Mouse (Mus musculus): ENCODE data around the gene Naaladl1.
"Not testable (repeated sequence)": the region's sequence is repeated elsewhere in the genome, so short reads cannot be mapped to it uniquely, and the experiment has no call there.

The Naaladl1 gene

DNA sequence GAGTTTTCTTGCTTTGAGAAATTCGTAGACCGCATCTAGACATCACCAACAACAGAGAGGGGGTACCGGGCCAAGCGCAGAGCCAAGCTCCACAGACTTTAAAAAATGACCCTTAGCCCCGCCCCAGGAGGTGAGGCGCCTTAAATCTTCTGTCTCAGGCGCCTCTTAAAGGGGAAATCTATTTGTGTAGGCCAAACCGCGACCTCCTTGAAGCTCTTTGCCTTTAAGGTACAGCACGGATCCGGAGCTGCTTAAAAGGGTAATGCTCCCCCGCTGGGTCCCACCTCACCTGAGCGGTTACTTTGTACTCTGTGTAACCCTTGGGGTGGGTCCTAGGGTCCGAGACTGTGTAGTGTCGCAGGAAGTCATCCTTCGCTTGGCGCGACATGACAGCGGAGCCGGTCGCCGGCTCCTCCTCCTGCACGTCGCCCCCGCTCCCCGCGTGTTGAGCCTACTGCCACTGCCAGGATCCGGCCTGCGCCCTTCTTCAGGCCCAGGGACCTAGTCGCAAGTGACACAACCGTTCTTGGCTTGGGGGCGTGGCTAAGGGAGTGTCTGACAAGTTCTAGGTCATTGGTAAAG, 22.3 kb downstream of the Naaladl1 start, which contains the start of gene Snx15:
TSS of gene Snx15 (minus strand) at position 545 of the 582 bp plus-strand sequence.
- peak; percentile 95 to 98 for DNase-seq (ENCODE audit: low spot score in 2 of 2)

DNA sequence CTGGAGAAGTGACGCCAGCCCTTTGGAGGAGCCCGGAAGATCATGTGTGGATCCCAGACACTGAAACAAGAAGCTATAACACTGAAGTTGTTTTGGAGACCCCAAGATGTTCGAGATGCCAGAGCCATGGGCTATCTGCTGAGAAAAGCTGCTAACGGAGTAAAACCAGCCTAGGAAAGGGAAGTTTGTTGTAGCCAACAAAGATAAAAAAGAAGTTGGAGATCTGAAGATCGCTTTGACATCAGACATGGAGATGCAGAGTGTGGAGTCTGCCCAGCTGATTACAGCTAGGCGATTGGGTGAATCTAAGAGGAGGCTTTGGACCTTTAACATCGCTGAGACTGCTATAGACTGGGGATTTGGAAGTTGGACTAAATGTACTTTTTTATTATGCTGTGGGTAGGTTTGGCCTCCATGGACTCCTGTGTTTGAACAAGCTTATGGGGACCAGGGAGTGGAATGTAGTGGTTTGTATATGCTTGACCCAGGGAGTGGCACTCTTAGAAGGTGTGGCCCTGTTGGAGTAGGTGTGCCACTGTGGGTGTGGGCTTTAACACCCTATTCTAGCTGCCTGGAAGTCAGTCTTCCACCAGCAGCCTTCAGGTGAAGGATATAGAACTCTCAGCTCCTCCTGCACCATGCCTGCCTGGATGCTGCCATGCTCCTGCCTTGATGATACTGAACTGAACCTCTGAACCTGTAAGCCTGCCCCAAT, 25.0 kb downstream of the Naaladl1 start:
- peak in 1 of 2 experiments; percentile 22 for DNase-seq (ENCODE audit: low spot score in 2 of 2)

DNA sequence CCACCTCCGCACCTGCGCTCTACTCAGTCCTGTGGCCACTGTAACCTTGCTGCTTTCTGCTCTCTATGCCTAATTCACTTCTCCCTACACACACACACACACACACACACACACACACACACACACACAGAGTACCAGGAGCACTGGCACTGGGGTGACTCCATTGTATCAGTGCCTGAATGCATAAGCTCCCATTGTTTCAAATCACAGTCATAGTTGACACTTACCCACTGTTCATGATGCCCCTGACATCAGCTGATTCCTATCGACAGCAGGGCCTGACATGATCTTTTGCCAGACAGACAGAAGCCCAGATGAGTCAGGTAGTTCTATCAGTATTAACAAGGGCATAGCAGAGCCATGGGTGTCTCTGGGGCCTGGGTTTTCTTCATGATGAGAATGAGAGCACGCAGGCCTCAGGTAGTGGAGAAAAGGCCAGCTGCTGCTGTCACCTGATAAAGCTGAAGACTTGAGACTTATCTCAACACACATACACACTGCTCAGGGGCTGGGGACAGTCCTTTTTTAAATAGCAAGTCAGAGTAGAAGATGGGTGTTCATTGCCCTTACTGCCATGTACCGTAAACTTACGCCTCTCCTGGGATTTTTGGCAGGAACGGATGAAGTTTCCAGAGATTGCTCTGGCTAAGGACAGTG, 26.7 kb downstream of the Naaladl1 start:
- peak; percentile 32 to 56 for DNase-seq (ENCODE audit: low spot score in 2 of 2)

DNA sequence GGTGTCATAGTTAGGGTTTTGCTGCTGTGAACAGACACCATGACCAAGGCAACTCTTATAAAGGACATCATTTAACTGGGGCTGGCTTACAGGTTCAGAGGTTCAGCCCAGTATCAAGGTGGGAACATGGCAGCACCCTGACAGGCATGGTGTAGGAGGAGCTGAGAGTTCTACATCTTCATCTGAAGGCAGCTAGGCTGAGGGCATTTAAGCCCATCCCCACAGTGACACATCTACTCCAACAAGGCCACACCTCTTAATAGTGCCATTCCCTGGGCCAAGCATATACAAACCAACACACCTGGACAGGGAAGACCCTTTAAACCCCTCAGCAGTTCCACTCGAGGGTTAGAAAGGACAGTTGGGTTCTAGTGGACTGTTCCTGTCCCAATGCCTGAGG, 27.6 kb downstream of the Naaladl1 start:
- DNase-seq (ENCODE audit: low spot score in 2 of 2): not testable (repeated sequence)

DNA sequence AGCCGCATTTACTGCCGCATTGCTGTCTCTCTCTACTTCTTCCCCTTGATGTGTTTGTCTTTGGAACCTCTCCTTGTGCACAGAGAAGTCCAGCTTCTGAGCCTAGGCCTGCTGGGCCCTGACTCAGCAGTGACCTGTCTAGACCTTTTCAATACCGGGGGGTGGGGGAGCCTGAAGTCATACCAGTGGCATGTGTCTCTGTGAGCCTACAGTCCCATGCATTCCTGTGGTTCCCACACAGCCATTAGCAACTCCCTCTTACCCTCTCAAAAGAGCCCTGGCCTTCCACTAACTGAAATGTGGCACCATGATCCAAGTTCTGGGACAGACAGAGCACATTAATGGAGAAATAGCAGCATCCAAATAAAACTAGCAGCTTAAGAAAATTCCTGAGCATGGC, 30.8 kb downstream of the Naaladl1 start:
- DNase-seq (ENCODE audit: low spot score in 2 of 2): no peak

DNA sequence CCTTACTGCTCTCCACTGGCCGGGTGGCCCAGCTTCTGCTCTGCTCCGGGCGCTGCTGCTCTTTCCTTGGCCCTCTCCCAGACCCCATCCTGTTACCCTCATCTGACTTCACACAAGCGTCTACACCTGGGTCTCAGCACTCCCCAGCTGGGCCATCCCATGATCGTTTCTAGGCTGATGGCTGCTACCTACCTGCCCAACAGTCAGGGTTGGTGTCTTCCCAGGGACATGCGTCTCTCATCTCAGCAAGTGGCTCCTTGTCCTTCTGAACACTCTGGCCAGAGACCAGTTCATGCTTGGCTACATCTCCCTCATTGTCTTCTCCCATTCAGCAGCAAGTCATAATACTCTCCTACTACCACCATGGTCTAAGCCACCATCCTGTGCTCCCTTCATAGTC, 34.1 kb downstream of the Naaladl1 start:
- DNase-seq (ENCODE audit: low spot score in 2 of 2): peak in 1 of 2 experiments; percentile 15

DNA sequence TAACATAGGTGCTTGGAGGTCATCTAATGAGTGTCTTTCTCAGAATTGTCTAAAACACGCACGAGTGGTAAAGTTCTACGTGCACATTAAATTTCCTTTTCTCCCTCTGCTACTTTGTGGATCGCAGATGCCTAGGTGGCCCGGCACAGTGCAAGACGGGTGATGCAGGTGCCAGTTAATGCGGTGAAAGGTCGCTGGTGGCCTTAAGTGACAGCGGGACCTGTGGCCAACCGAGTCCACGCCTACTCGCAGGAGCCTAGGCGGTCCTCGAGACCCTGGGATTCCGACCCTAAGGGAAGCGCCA, 34.7 kb downstream of the Naaladl1 start:
- DNase-seq (ENCODE audit: low spot score in 2 of 2): no peak

DNA sequence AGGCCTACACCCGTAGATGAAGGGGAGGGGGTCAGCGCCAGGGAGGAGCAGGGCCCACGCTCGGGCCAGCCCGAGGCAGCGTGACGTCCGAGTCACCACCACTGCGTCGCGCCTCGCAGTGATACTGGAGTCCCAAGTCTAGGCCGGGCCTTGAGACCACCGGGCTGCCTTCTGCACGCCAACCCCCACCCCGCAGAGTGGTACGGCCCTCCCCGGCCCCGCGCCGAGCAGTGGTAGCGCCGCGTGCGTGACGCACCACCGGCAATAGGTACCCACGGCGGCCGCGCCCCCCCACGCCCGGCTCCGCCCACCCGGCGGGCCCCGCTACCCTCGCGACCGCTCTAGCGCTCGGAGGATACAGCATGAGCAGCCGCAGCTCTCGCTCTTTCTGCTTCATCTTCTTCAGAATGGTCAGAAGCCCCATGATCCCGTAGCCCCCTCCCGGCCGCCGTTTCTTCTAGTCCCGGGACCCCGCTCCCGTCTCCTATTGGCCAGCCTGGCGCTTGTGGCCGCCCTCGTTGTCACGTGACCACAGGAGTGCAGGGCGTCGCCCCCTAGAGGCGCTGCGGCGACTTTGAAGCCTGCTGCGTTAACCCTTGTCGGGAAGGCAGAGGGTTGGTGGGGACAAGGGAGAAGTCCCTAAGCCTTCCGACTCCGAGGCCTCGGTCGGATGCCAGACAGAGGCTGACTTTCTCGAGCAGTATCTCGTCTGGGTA, 35.3 kb downstream of the Naaladl1 start, which contains the start of gene Batf2:
TSS of gene Batf2 (plus strand) at position 306 of the 716 bp plus-strand sequence.
- peak; percentile 93 to 97 for DNase-seq (ENCODE audit: low spot score in 2 of 2)

DNA sequence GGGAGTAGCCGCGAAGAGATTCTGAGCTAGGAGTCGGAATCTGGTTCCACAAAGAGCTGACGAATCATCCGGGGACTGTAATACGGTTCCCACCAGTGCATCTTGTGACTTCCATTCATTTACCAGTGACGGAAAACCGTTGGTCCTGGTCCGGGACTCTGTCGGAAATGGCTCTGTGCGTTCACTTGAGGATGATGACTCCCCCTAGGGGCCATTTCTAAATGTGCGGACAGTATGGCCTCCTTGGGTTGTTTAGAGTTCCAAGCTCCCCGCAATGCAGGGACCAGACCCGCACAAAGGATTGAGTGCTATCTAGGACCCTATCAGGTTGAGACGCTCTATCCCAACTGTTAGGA, 35.8 kb downstream of the Naaladl1 start, which contains the start of gene Arl2:
TSS of gene Arl2 (minus strand) at position 155 of the 356 bp plus-strand sequence.
- DNase-seq (ENCODE audit: low spot score in 2 of 2): peak; percentile 72 to 86

DNA sequence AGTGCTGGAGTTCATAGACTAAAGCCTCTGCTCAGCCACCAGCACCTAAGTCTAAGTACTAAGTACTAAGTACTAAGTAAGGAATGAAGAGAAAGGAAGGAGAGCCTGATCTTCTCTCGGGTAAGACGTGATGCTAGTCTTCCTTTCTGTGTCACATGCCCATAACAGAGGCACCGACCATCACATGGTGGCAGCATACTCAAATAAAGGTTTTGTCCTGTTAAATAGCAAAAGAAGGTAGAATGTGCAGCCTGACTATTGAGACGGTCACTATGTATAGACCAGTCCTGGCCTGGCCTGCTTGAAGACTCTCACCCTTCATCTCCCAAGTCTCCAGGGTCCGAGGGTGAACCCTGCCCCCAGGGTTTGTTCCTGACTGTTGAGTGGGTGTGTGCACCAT, 39.3 kb downstream of the Naaladl1 start:
- DNase-seq (ENCODE audit: low spot score in 2 of 2): no peak

DNA sequence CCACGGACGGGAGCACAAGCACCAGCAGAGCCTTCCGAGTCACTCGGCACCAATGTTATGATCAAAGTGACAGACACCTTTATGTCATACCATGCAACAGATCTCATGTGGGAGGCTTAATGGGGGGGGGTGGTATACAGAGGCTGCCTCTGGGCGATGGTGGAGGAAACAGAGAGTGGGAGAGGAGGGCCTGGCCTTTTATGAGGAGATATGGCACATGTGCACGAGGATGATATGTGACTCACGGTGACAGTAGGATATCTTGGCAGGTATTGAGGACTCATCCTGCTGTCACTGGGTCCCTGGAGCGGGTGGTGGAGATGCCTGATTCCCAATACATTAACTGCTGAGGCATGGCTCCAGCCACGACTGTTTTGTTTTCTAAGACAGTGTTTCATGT, 49.6 kb downstream of the Naaladl1 start:
- DNase-seq (ENCODE audit: low spot score in 2 of 2): no peak

DNA sequence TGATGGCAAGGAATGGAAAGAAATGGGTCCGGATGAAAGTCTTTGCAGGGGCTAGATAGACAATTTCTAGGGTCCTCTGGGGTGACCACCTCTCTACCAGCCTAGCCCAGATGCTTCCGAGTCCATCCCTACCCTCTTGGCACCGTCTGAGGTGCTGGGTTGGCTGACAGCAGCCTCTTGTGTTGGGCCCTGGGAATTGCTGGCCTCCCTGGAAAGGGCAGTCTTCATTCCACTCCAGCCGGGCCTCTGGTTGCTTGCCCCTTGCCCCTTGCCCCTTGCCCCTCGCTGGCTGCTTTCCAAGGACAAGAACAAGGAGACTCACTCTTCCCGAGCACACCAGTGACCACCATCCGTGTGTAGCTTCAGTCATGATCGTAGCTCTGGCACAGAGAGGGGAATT, 50.8 kb downstream of the Naaladl1 start:
- DNase-seq (ENCODE audit: low spot score in 2 of 2): no peak

DNA sequence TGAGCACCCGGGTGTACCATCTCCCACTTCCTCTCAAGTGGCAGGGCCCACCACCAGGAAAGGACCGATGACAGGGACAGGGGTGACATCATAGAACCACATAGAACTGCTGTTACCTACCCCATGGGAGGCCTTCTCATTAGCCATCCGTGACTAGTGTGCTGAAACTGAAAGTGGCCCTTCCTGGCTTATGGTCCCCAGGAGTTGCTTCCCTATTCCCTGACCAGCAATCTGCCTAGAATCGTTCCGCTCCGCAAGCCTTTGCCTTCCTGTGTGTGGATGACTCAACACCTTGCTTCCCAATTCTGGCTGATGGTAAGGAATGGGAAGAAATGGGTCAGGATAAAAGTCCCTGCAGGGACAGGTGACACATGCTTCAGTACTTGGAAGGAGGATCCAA, 51.6 kb downstream of the Naaladl1 start:
- no peak for DNase-seq (ENCODE audit: low spot score in 2 of 2)

DNA sequence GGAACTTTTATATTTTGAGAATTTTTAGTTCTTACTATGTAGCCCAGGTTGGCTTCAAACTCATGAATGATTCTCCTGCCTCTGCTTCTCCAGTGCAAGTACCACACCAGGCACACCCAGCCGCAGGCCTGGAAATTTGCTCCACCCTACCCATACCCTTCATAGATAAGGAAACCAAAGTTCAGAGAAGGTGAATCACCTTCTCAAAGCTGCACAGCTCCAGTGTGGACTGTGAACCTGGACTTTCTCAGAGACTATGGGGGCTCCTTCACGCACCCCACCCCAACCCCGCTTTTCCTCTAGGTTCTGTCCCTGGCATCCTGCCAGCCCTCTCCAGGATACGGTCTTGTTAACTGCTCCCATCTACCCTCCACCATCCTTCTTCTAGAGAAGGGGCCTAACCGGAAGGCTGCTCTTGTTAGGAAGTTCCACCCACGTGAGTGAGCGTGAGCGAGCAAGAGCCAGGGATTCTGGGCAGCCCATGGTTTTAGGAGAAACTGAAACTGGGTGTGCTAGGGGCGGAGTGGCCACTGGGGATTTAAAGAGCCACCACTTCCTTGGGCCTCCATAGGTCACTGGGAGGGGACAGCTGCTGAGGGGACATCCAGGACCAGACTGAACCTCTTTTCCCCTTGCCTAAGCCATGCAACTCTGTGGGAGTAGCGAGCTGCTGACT, 58.4 kb downstream of the Naaladl1 start:
- DNase-seq (ENCODE audit: low spot score in 2 of 2): no peak
